Mouse (Mus musculus): ENCODE results near the gene Foxd1. TPM values are rescaled to one million over a fixed set of nuclear protein-coding genes. Genes with fewer than 3 reads are reported as not detected.

Gene Foxd1
- total RNA-seq, 2 experiments from 2014 or later, result 1.5 to 1.9 TPM

DNA sequence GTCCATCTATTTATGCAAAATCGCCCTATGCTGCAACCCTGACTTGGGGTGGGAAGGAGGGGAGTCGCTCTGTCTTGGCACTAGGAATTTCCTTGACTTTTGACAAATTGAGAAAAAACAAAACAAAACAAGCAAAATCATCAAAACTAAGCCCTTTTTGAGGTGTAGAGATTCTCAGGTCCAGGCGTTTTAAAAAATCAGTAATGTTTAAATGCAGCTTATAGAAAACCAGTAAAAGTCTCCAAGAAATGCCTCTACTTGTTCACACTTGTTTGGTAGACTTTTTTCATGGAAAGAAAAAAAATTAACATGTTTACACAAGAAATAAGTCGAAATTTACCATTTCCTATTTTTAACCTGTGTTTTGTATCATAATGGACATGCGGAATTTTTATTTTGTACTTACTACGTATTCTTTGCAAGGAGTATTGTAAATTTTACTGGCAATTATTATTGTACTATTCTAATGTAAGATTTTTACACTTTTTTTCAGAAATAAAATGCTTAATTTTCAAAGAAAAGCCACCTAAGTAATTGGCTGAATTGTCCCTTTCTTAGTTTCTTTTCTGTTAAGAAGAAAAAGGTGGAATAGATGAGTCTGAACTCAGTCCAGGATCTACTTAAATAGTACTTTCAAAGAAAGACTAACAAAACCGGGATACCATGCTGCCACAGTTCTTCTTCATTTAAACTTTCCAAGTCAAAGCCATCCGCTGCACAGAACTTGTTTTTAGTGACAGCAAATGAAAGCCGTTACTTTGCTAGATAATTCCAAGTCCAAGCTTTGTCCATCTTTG, 2.3 kb downstream of the Foxd1 start:
- DNase-seq (ENCODE audit: extremely low spot score in 1 of 2, low spot score in 2 of 2), result no peak
- TF ChIP-seq CTCF (IDR thresholded peaks at IDR 0.05), result no peak
- H3K4me3 ChIP-seq, result peak overlapping the region; percentile 24
- H3K27ac ChIP-seq, result no peak overlapping the region
- intact Hi-C loops (cut with DNase I), result no loop called here

DNA sequence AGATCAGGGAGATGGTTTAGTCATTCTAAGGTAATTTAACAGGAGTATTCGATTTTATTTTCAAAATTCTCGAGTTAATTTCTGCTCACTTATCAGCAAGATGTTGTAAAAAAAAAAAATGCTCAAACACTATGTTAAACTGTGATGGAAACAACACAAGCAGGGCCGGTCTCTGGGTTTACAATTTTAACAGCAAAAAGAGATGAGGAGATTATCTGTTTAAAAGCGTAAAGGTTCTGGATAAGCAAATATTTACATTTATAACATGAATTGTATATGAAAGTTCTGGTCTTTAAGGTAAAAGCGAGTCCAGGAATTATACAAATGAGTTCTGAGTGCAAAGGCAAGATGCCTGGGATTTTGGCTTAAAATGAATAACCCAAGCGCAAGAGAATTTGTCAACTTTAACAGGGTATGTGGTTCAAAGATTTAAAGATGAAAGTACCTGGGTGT, 3.0 kb downstream of the Foxd1 start:
- no peak overlapping the region for H3K27ac ChIP-seq
- H3K4me3 ChIP-seq, result no peak overlapping the region
- DNase-seq (ENCODE audit: extremely low spot score in 1 of 2, low spot score in 2 of 2), result no peak
- intact Hi-C loops (cut with DNase I), result no loop called here
- TF ChIP-seq CTCF (IDR thresholded peaks at IDR 0.05), result no peak

DNA sequence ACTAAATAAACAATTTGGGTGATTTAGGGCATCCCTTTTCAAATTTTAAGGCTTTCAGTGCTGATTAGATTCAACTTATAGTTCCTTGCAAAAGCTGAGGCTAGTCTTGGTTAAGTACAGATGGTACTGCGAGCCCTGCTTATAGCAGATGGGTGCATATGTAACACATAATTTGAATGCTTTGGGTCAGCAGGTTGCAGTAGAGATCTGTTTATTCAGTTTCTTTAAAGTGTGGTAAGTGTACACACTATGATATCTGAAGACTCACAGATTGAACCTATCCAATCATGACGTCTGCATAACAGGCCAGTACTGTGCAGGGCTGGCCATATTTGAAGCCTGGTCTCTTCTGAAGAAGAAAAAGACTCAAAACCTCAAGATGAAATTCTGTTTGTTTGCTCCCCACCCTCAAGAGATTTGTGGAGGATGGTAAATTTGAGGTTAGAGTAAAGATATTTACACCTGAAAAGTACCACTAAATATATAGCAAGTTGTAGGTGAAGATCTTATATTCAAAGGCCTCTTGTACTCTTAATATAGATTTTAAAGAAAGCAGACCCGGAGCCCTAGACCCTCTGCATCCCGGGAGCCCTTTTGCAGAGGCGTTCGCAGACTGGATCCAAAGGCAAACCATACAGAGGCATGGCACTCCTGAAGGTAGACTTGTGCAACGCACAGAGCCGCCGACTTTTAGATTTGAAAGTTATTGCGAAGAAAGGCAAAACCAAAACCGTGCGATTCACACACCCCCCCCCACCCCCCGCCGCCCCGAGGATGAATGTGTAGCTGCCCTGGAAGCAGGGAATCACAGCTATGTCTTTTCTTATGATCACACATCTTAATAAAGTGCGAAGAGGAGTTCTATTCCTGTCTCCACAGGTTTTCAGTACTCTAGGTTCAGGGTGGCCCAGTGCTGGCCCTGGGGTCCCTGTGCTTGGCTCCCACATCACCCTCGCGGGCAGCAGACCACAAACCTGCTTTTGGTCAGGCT, 3.7 kb downstream of the Foxd1 start:
- no peak for TF ChIP-seq CTCF (IDR thresholded peaks at IDR 0.05)
- Histone ChIP-seq H3K27ac (no peak overlapping the region), H3K4me3 (no peak overlapping the region)
- no peak for DNase-seq (ENCODE audit: extremely low spot score in 1 of 2, low spot score in 2 of 2)
- intact Hi-C loops (cut with DNase I), result no loop called here

- H3K27ac ChIP-seq, result no peak overlapping the region
- intact Hi-C loops (cut with DNase I), result no loop called here
- no peak overlapping the region for H3K4me3 ChIP-seq
- no peak for DNase-seq (ENCODE audit: extremely low spot score in 1 of 2, low spot score in 2 of 2)
- no peak for TF ChIP-seq CTCF (IDR thresholded peaks at IDR 0.05)
Measured at GRCm38 (mm10) chr13:98358424-98359181, 4.6 kb downstream of the Foxd1 start.

- Histone ChIP-seq H3K27ac (no peak overlapping the region), H3K4me3 (no peak overlapping the region)
- intact Hi-C loops (cut with DNase I), result no loop called here
- TF ChIP-seq CTCF (IDR thresholded peaks at IDR 0.05), result no peak
- DNase-seq (ENCODE audit: extremely low spot score in 1 of 2, low spot score in 2 of 2), result no peak
Measured at GRCm38 (mm10) chr13:98359337-98359736, 5.3 kb downstream of the Foxd1 start.

DNA sequence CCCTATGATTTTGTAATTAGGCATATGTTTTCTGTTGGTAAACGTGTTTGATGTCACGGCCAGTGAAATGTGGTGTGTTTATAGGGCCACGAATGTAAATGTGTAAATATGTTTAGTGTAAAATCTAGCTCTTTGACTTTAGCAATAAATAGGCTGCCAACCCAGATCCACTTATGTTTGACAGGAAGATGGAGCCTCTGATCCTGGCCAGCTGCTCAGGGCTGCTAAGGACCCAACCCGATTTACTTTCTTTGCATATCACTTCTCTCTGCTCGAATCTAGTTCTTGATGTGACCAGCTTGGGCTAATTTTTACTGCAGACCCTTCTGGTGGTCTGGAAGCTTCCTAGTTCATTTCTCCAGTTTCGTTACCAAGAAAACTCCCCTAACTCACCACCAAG, 6.3 kb downstream of the Foxd1 start:
- DNase-seq (ENCODE audit: extremely low spot score in 1 of 2, low spot score in 2 of 2), result no peak
- Histone ChIP-seq H3K27ac (no peak overlapping the region), H3K4me3 (no peak overlapping the region)
- TF ChIP-seq CTCF (IDR thresholded peaks at IDR 0.05), result no peak
- intact Hi-C loops (cut with DNase I), result no loop called here

DNA sequence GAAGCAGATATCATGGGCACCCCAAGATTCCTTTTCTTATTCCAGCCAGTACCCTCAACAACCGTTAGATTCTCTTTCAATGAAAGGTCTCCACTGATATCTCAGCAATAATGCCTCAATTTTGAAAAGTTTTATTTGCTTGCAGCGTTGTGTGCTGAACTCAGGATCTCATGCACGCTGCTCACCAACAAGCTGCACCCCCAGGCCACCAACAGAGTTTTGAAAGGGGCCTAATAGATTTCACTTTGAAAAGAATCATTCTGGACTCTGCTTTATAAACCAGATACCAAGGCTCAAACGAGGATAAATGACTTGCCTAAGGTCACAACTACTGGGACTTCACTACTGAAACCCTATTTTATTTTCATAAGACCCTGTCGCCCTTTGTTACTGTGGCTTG, 7.1 kb downstream of the Foxd1 start:
- no peak overlapping the region for H3K27ac ChIP-seq
- DNase-seq (ENCODE audit: extremely low spot score in 1 of 2, low spot score in 2 of 2), result no peak
- intact Hi-C loops (cut with DNase I), result no loop called here
- TF ChIP-seq CTCF (IDR thresholded peaks at IDR 0.05), result no peak
- no peak overlapping the region for H3K4me3 ChIP-seq

DNA sequence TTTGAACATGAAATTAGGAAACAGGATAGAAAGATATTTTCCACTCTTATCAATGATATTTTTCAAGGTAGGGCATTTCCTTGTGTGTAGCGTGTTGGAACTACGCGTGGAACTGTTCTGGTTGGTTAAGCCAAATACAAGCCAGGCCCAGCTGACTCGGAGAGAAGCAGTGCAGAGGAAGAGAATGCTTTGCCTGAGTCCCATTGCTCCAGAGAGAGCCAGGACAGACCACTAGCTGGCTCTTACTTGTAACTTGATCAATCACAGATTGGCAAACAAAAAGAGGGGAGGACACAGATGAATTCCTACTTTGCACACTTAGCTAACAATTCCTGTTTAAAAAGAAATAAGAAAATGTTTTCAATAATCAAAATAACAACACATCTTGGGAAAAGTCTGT, 9.0 kb downstream of the Foxd1 start:
- TF ChIP-seq CTCF (IDR thresholded peaks at IDR 0.05), result no peak
- intact Hi-C loops (cut with DNase I), result no loop called here
- Histone ChIP-seq H3K27ac (no peak overlapping the region), H3K4me3 (no peak overlapping the region)
- no peak for DNase-seq (ENCODE audit: extremely low spot score in 1 of 2, low spot score in 2 of 2)

DNA sequence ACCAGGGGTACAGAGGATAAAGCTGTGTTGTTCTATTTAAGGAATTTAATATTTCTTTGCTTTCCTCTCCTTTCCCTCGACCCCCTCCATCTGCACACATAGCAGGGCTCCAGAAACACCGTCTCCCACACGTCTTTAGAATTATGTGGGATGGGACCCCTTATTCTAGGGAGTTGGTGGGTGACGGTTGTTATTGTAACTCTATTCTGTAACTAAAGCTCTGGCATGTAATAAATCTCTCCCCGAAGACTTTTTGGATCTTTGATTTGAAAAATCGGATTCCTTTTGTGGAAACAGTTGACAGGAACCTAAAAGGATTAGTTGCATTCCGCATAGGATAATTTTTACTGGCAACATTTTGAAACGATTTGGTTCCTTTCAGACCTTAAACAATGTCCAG, 11.0 kb downstream of the Foxd1 start:
- Histone ChIP-seq H3K27ac (no peak overlapping the region), H3K4me3 (no peak overlapping the region)
- intact Hi-C loops (cut with DNase I), result loop anchor here (5.0 kb wide), 1 partner anchor 207 kb away; no protein-coding TSS in a partner anchor
- no peak for TF ChIP-seq CTCF (IDR thresholded peaks at IDR 0.05)
- DNase-seq (ENCODE audit: extremely low spot score in 1 of 2, low spot score in 2 of 2), result no peak

DNA sequence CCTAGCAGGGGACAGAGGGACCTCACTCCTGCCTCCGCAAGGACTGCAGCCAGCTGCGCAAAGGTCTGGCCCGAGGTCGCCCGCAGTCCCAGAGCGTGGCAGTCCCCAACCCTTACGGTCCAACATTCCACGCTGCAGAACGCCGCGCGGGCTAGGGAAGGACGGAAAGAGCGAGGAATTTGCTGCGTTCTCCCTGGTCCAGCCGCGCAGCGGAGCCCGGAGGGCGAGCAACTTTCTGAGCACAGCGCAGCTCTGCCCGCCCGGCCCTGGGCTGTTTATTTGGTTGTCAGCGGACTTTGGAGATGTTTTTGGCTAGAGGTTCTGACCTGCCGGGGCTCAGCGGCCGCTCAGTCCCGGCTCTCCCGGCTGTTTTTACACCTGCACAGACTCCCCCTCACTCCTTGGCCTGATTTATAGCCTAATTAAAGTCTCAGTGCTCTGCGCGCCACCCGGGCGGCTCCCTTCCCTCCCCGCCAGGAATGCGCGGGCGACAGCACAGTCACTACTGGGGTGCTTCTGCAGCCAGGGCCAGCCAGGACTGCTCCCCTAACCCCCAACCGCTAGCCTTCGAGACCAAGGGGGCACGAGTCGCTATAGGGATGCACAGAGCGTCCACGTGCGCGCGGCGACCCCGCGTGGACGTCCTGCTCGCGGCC, 11.9 kb downstream of the Foxd1 start:
- H3K27ac ChIP-seq, result no peak overlapping the region
- no peak for DNase-seq (ENCODE audit: extremely low spot score in 1 of 2, low spot score in 2 of 2)
- no peak for TF ChIP-seq CTCF (IDR thresholded peaks at IDR 0.05)
- intact Hi-C loops (cut with DNase I), result loop anchor here (5.0 kb wide), 1 partner anchor 206 kb away; no protein-coding TSS in a partner anchor
- H3K4me3 ChIP-seq, result no peak overlapping the region

Data from left cerebral cortex, adult 2 months (tissue).